Mouse (Mus musculus) 416B (cell line): ENCODE data around the gene Gm20683.
"Not testable (repeated sequence)": the region's sequence is repeated elsewhere in the genome, so short reads cannot be mapped to it uniquely, and the experiment has no call there.

ENCODE experiments used
- DNase-seq: peaks from one replicate; pipeline ENCODE4 v3.0.0; 2011; ENCODE audit warnings: low read depth

Gm20683 gene

GRCm38 (mm10) chr17:25827546-25828222, 13.9 kb downstream of the Gm20683 start:
- no peak for DNase-seq

GRCm38 (mm10) chr17:25827011-25827410, 14.6 kb downstream of the Gm20683 start:
- no peak for DNase-seq

- no peak for DNase-seq
Observed at GRCm38 (mm10) chr17:25825984-25826570, 15.5 kb downstream of the Gm20683 start.

- no peak for DNase-seq
Observed at GRCm38 (mm10) chr17:25825311-25825710, 16.3 kb downstream of the Gm20683 start.

GRCm38 (mm10) chr17:25824362-25825142, 17.0 kb downstream of the Gm20683 start:
- no peak for DNase-seq

GRCm38 (mm10) chr17:25823452-25823851, 18.1 kb downstream of the Gm20683 start, which contains the start of gene Wdr24:
Gene Wdr24 (plus strand): TSS chr17:25823627.
- DNase-seq, result peak; percentile 95

- DNase-seq, result no peak
Observed at GRCm38 (mm10) chr17:25818851-25819780, 22.4 kb downstream of the Gm20683 start.

GRCm38 (mm10) chr17:25817662-25818061, 23.9 kb downstream of the Gm20683 start:
- no peak for DNase-seq

- peak; percentile 26 for DNase-seq
Observed at GRCm38 (mm10) chr17:25813471-25813870, 28.1 kb downstream of the Gm20683 start.

- no peak for DNase-seq
Observed at GRCm38 (mm10) chr17:25810890-25811289, 30.7 kb downstream of the Gm20683 start.

- no peak for DNase-seq
Observed at GRCm38 (mm10) chr17:25809606-25810340, 31.8 kb downstream of the Gm20683 start.

- no peak for DNase-seq
Observed at GRCm38 (mm10) chr17:25808789-25809605, 32.6 kb downstream of the Gm20683 start, which contains the start of gene Fbxl16. Gene Fbxl16 (plus strand): TSS chr17:25809085.

GRCm38 (mm10) chr17:25808028-25808427, 33.5 kb downstream of the Gm20683 start:
- DNase-seq, result no peak

GRCm38 (mm10) chr17:25807452-25807851, 34.1 kb downstream of the Gm20683 start:
- DNase-seq, result not testable (repeated sequence)

- no peak for DNase-seq
Observed at GRCm38 (mm10) chr17:25806507-25806906, 35.1 kb downstream of the Gm20683 start.

- DNase-seq, result peak; percentile 52
Observed at GRCm38 (mm10) chr17:25802825-25803517, 38.6 kb downstream of the Gm20683 start.

- peak; percentile 88 for DNase-seq
Observed at GRCm38 (mm10) chr17:25801029-25801428, 40.5 kb downstream of the Gm20683 start.

GRCm38 (mm10) chr17:25796951-25797369, 44.6 kb downstream of the Gm20683 start, which contains the start of gene Metrn:
Gene Metrn (minus strand): TSS chr17:25797136.
- peak; percentile 89 for DNase-seq

- DNase-seq, result peak; percentile 28
Observed at GRCm38 (mm10) chr17:25796211-25796771, 45.3 kb downstream of the Gm20683 start.
